Mouse (Mus musculus) forebrain, embryonic 14.5 days (tissue): ENCODE measurements at regions not wholly inside any gene's neighbourhood (a gene's known extent, or its start where the extent isn't known, plus 50 kb on each side); places are given as distances from the start of the nearest gene placed in this dataset.

Source experiments
- ATAC-seq: fragments of 200-750 bp; cut with Nextera tagmentation; 2 replicates; pipeline ENCODE4 v1.8.0; 2017; ENCODE audit warnings: mild to moderate bottlenecking, moderate library complexity
- DNase-seq: peaks from one replicate; pipeline ENCODE4 v3.0.0-alpha.2; 2015; ENCODE audit warnings: low spot score
- H3K27ac ChIP-seq: fragments of 300-500 bp; sonication (generic); 2 replicates; pipeline ENCODE4 v1.5.1; 2014; ENCODE audit warnings: low read depth, mild to moderate bottlenecking, control low read depth, low read length, moderate library complexity
- H3K27me3 ChIP-seq: fragments of 300-500 bp; sonication (generic); replicated peaks from 2 replicates; pipeline ENCODE4 v1.6.1; 2014; ENCODE audit warnings: low read length, control low read depth, mixed read lengths; ENCODE audit not compliant: control insufficient read depth, insufficient read depth
- H3K36me3 ChIP-seq: fragments of 300-500 bp; sonication (generic); 2 replicates; pipeline ENCODE4 v1.6.1; 2014; ENCODE audit warnings: low read length, control low read depth; ENCODE audit not compliant: control insufficient read depth, insufficient read depth
- H3K4me1 ChIP-seq: fragments of 300-500 bp; sonication (generic); 2 replicates; pipeline ENCODE4 v1.6.1; 2014; ENCODE audit warnings: antibody characterized with exemption, low read length, control low read depth; ENCODE audit not compliant: control insufficient read depth, insufficient read depth
- H3K4me2 ChIP-seq: fragments of 300-500 bp; sonication (generic); 2 replicates; pipeline ENCODE4 v1.6.1; 2014; ENCODE audit warnings: mild to moderate bottlenecking, control low read depth, low read length
- H3K4me3 ChIP-seq: fragments of 300-500 bp; sonication (generic); 2 replicates; pipeline ENCODE4 v1.5.1; 2014; ENCODE audit warnings: low read depth, low read length, control low read depth
- H3K9ac ChIP-seq: fragments of 300-500 bp; sonication (generic); 2 replicates; pipeline ENCODE4 v1.6.1; 2014; ENCODE audit warnings: mild to moderate bottlenecking, low read length, control low read depth, moderate library complexity
- H3K9me3 ChIP-seq: fragments of 300-500 bp; sonication (generic); replicated peaks from 2 replicates; pipeline ENCODE4 v1.6.1; 2016; ENCODE audit warnings: low read length, control low read depth, mixed read lengths; ENCODE audit not compliant: control insufficient read depth
- WGBS: fragments of 180-500 bp; shearing (Covaris S2); extraction: QIAGEN DNeasy Blood & Tissue Kit; methylation state at CpG from one replicate; pipeline ENCODE4 v1.1.7; 2014; 5-methylcytosine and 5-hydroxymethylcytosine counted together

DNA sequence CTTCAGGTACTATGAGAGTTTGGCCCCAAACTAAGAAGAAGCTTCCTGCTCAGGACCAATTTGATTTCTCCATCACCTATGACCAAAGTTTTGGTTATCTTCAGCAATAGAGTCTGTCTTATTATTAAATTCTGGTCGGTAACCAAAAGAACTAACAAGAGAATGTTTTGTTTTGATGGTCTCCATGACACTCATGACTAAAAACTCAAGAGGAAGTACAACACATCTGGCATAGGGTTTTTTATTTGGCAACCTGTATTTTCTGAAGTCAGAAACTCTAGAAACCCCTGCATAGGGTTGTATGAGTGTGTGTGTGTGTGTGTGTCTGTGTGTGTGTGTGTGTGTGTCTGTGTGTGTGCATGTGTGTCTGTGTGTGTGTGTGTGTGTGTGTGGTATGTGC, 310.5 kb downstream of the Ptprc start:
- no peak overlapping the region for H3K9ac ChIP-seq
- no peak overlapping the region for H3K4me2 ChIP-seq
- DNase-seq (no peak), ATAC-seq (no peak)
- H3K36me3 ChIP-seq: no peaks in the 10 kb centered on the region
- H3K27me3 ChIP-seq: no peaks in the 10 kb centered on the region
- H3K27ac ChIP-seq: no peak overlapping the region
- no peaks in the 10 kb centered on the region for H3K4me1 ChIP-seq
- WGBS: 80% methylated on average over 1 of the region's 1 CpGs
- no peaks in the 10 kb centered on the region for H3K9me3 ChIP-seq
- H3K4me3 ChIP-seq: no peak overlapping the region

DNA sequence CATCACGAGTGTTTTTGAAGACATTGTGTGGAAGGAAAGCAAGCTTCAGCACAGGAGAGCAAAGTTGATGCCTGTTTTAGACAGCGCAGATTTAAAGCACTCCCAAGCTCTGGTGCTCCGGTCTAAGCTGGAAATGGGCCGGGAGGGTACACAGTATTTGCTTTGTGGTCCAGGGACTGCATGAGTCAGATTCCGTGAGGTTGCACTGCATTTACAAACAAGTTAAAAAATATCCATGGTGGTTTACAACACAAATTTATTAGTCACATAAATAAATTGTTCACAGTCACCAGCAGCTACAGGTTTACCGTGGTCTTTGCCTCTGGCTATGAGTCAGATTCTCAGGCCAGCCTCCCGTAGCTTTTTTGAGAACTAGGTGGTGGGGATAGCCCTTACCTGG, 312.0 kb downstream of the Ptprc start:
- 91% methylated on average over 7 of the region's 7 CpGs for WGBS
- H3K27me3 ChIP-seq: no peaks in the 10 kb centered on the region
- no peak for DNase-seq
- no peak overlapping the region for H3K9ac ChIP-seq
- H3K27ac ChIP-seq: no peak overlapping the region
- no peaks in the 10 kb centered on the region for H3K36me3 ChIP-seq
- no peak for ATAC-seq
- H3K4me3 ChIP-seq: no peak overlapping the region
- no peaks in the 10 kb centered on the region for H3K4me1 ChIP-seq
- no peak overlapping the region for H3K4me2 ChIP-seq
- H3K9me3 ChIP-seq: no peaks in the 10 kb centered on the region

DNA sequence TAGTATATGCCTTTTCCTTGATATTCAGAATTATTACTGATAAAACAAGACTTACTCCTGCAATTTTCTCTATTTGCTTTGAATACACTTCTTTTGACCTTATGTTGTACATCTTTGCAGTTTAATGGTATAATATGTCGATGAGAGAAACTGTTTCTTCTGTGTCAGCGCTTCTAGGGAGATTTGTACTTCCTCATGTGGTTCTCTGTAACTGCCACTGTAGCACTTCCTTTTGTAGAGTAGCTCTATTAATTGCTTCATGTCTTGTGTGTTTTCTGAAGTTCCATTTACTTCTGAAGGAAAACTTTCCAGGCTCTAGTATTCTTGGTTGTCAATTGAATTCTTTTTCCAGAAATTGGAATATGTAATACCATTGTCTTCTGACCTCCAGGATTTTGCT, 323.2 kb downstream of the Ptprc start:
- no peak for ATAC-seq
- no peak overlapping the region for H3K27ac ChIP-seq
- 93% methylated on average over 2 of the region's 2 CpGs for WGBS

DNA sequence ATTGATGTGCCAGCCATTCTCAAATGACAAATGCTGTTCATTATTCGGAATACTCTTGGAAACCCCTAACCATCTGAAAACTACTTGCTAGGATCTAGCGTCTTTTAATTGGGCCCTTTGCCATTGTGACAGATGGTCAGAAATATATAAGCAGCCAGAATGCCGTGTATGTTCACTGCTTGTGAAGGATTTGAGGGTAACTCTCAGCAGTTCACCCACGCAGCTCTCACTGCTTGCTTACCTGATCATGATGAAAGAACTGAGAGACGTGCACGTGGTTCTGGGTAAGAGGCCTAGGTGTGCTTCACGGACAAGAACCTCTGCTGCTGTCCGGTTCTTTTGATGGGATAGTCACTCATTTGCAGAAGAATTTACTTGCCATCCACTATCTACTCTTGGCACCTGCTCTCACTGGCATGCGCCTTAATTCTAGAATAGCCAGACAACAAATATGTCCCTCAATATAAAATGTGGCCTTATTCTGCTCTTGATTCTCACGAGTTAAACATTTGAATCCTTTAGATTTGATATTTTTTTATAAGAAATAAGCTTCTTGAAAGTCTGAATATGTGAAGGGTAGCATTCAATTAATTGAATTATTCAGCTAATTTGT, 328.1 kb downstream of the Ptprc start:
- Histone ChIP-seq H3K4me1 (no peaks in the 10 kb centered on the region), H3K4me3 (no peak overlapping the region), H3K9me3 (no peaks in the 10 kb centered on the region), H3K27me3 (no peaks in the 10 kb centered on the region), H3K9ac (no peak overlapping the region), H3K4me2 (no peak overlapping the region), H3K36me3 (no peaks in the 10 kb centered on the region), H3K27ac (peak overlapping the region; percentile 2; the same call in 1 of the 2 replicates)
- ATAC-seq (peak; percentile 96), DNase-seq (peak; percentile 91)
- WGBS: 64% methylated on average over 10 of the region's 10 CpGs

More for the DNA sequence above, 323.2 kb downstream of the Ptprc start:
- Histone ChIP-seq H3K36me3 (no peaks in the 10 kb centered on the region), H3K4me1 (no peaks in the 10 kb centered on the region), H3K9me3 (no peaks in the 10 kb centered on the region), H3K27me3 (no peaks in the 10 kb centered on the region), H3K4me2 (no peak overlapping the region), H3K4me3 (no peak overlapping the region), H3K9ac (no peak overlapping the region)
- no peak for DNase-seq

DNA sequence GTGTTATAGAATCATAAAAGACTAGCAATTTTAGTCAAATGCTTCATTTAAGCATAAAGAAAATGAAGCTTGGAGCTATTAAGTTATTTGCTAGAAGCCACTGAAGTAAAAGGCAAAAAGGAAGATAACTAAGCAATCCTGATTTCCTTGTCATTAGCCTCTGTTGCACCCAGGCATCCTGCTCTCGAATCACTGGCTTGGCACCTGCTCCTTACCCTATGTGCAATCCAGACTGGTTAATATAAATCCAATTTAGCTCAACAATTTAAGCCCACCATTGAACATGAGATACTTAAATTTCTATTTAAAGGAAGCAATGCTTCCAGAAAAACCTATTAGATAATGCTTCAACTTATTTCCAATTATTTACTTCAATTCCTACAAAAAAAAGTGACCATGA, 328.7 kb downstream of the Ptprc start:
- Histone ChIP-seq H3K4me3 (no peak overlapping the region), H3K36me3 (no peaks in the 10 kb centered on the region), H3K27ac (no peak overlapping the region; the same call in 1 of the 2 replicates), H3K4me1 (no peaks in the 10 kb centered on the region), H3K4me2 (no peak overlapping the region), H3K27me3 (no peaks in the 10 kb centered on the region), H3K9me3 (no peaks in the 10 kb centered on the region), H3K9ac (no peak overlapping the region)
- DNase-seq (peak; percentile 53), ATAC-seq (peak; percentile 82; the same call in 1 of the 2 replicates)
- WGBS: 44% methylated on average over 1 of the region's 1 CpGs

DNA sequence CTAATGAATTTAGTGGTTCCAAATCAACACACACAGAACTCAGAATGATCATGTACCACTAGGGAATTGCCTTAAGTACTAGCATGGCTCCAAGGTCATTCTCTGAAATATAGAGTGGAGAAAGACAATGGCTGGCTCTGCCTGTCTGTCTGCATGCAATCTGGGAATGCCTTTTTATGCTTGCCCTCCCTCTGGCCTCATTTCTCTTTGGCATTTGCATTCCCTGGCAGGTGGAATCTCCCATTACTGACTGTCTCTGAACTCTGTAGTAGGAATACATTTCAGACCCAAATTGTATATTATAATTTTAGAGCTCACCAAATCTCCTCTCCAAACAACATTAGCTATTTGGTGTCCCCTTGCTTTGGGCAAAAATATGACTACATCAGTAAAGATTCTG, 335.0 kb downstream of the Ptprc start:
- Histone ChIP-seq H3K4me2 (no peak overlapping the region), H3K9me3 (no peaks in the 10 kb centered on the region), H3K4me3 (no peak overlapping the region), H3K27me3 (no peaks in the 10 kb centered on the region), H3K27ac (no peak overlapping the region), H3K9ac (no peak overlapping the region), H3K36me3 (no peaks in the 10 kb centered on the region), H3K4me1 (peaks cover 5% of the 10 kb centered on the region; the same call in 1 of the 2 replicates)
- DNase-seq: no peak
- ATAC-seq: no peak

DNA sequence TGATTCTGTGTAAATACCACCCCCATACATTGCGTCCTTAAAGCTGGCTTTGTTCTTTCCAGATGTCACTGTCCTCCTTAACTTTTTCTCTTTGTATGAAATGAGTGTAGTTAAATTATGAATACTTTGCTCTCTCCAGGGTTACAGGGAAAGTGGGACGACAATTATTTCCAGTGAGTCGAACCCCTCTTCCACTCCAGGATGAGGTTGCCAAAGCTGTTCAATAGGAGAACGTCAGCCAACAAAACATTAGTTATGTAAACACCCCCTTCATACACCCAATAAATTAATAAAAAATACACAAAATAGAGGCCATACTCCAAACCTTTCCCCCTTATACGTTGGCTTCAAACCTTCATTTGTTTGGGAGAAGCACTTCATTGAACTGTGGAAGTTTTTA, 335.8 kb downstream of the Ptprc start:
- no peak overlapping the region for H3K27ac ChIP-seq
- H3K4me3 ChIP-seq: no peak overlapping the region
- no peak overlapping the region for H3K4me2 ChIP-seq
- DNase-seq (no peak), ATAC-seq (no peak)
- H3K36me3 ChIP-seq: no peaks in the 10 kb centered on the region
- no peaks in the 10 kb centered on the region for H3K27me3 ChIP-seq
- H3K9me3 ChIP-seq: no peaks in the 10 kb centered on the region
- 51% methylated on average over 5 of the region's 5 CpGs for WGBS
- H3K9ac ChIP-seq: no peak overlapping the region
- H3K4me1 ChIP-seq: peaks cover 5% of the 10 kb centered on the region; the same call in 1 of the 2 replicates

DNA sequence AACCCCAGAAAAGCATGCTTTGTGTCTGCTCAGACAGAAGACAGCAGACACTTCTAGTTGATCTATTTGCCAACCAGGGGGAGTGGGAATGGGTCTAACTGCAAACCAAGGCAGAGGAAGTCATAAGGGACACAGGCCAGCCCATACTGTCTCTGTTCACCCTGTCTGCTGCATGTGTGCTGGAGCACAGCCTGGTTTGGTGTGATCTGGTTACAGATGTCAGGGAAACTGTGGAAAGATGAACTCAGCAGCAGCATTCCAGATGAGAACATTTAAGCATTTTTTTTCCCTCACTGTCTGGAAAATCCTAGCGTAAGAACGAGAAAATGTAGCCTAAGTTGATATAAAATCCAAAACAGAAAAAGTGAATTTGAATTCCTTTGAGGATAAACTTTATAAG, 336.2 kb downstream of the Ptprc start:
- H3K9me3 ChIP-seq: no peaks in the 10 kb centered on the region
- no peak overlapping the region for H3K4me3 ChIP-seq
- no peak for ATAC-seq
- WGBS: 81% methylated on average over 2 of the region's 2 CpGs
- peak overlapping the region; percentile 17; the same call in 1 of the 2 replicates for H3K27ac ChIP-seq
- H3K4me2 ChIP-seq: no peak overlapping the region
- H3K36me3 ChIP-seq: no peaks in the 10 kb centered on the region
- peaks cover 5% of the 10 kb centered on the region; the same call in 1 of the 2 replicates for H3K4me1 ChIP-seq
- no peak overlapping the region for H3K9ac ChIP-seq
- peak; percentile 16 for DNase-seq
- H3K27me3 ChIP-seq: no peaks in the 10 kb centered on the region

DNA sequence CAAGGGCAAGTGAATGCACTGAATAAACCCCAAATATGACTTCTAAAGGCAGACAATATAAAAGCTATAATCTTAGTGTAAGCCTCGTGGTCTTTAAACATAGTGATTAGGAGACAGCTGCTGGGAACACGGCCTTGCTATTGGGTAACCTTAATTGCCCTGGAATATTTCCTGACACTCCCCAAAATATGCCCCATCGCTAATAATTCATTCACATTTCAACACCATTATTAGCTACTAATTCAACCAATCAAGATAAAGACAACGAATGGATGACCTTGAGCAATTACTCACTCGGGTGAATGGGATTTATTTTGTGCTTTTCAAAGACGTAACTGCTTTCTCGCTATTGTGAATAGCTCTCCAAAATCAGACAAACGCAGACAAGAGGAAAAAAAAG, 337.2 kb downstream of the Ptprc start:
- H3K36me3 ChIP-seq: no peaks in the 10 kb centered on the region
- H3K4me1 ChIP-seq: peaks cover 5% of the 10 kb centered on the region; the same call in 1 of the 2 replicates
- no peaks in the 10 kb centered on the region for H3K9me3 ChIP-seq
- ATAC-seq: peak; percentile 88
- no peak overlapping the region for H3K27ac ChIP-seq
- 7% methylated on average over 8 of the region's 8 CpGs for WGBS
- DNase-seq: peak; percentile 73
- H3K4me2 ChIP-seq: no peak overlapping the region
- no peak overlapping the region for H3K9ac ChIP-seq
- H3K27me3 ChIP-seq: no peaks in the 10 kb centered on the region
- H3K4me3 ChIP-seq: no peak overlapping the region
